Mouse (Mus musculus) small intestine, adult 2 months (tissue): Measurements from ENCODE around the gene Srxn1.

Source experiments
- CTCF ChIP-seq: fragments of 200-500 bp; IDR thresholded peaks from 2 replicates; pipeline ENCODE4 v1.5.1; 2012; ENCODE audit warnings: low read depth, mild to moderate bottlenecking, control low read depth, inconsistent platforms, low read length, moderate library complexity, mixed read lengths; ENCODE audit not compliant: insufficient replicate concordance, insufficient read length; ENCODE audit errors: extremely low read depth
- POLR2A ChIP-seq: fragments of 200-500 bp; IDR thresholded peaks from 2 replicates; pipeline ENCODE4 v1.6.1; 2012; ENCODE audit warnings: low read depth, mild to moderate bottlenecking, control low read depth, inconsistent platforms, low read length, moderate library complexity

GRCm38 (mm10) chr2:152142571-152142970 lies 37.3 kb downstream of the Srxn1 start:
- TF ChIP-seq CTCF, result no peak
- no peak for TF ChIP-seq POLR2A
